Mouse (Mus musculus): ENCODE results near the gene Fgf15. TPM values are rescaled to one million over a fixed set of nuclear protein-coding genes. Genes with fewer than 3 reads are reported as not detected.

The Fgf15 gene
- total and polyA plus RNA-seq, 3 experiments: 16.6 to 19.1 TPM; not detected in 1

DNA sequence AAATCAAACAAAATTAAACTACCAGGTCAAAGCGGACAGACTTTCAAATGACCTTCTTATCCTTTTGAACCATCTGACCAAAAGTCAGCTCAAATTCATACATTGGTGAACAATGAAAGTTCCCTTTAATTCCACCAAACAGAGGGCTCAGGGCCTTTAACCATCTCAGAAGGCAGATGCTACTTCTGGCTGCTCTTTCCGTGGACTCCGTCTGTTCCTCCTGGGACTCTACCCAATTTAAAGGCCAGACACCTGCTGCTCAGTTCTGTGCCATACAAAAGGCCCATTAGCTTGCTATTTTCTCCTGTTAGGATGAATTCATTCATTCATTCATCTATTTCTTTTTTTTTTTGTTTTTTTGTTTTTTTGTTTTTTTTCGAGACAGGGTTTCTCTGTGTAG lies 16.6 kb downstream of the Fgf15 start:
- peaks cover 0 to 7% of the 10 kb centered on the region in 2 experiments; a peak in 3 of 4 replicates for H3K4me1 ChIP-seq (ENCODE audit: control insufficient read depth in 1 of 2, insufficient read depth in 2 of 2, low read length in 2 of 2)
- no peak overlapping the region for H3K27ac ChIP-seq (ENCODE audit: control insufficient read depth, low read depth, low read length)
- peaks cover 5% of the 10 kb centered on the region for H3K79me2 ChIP-seq (ENCODE audit: control insufficient read depth, insufficient read depth, low read length, poor library complexity)
- TF ChIP-seq RCOR1 (IDR thresholded peaks at IDR 0.05; ENCODE audit: low read depth, low read length) (no peak), JUND (IDR thresholded peaks at IDR 0.05; ENCODE audit: low read depth, low read length) (no peak), MEF2A (IDR thresholded peaks at IDR 0.05; ENCODE audit: extremely low read depth, insufficient replicate concordance, low read depth, low read length, poor library complexity, severe bottlenecking) (no peak), RAD21 (IDR thresholded peaks at IDR 0.05; ENCODE audit: low read depth, low read length) (no peak), TBP (IDR thresholded peaks at IDR 0.05; ENCODE audit: low read depth, low read length) (no peak), SIN3A (IDR thresholded peaks at IDR 0.05; ENCODE audit: low read length) (no peak), CHD2 (IDR thresholded peaks at IDR 0.05; ENCODE audit: low read length) (no peak)
- no peak for DNase-seq (ENCODE audit: low read depth, low spot score)
- peaks cover 0 to 2% of the 10 kb centered on the region in 2 experiments; a peak in 1 of 4 replicates for H3K36me3 ChIP-seq (ENCODE audit: control insufficient read depth in 1 of 2, insufficient read depth in 2 of 2, low read length in 2 of 2)
- H3K9me3 ChIP-seq (replicated peaks; ENCODE audit: insufficient read depth, low read length): no peaks in the 10 kb centered on the region
- no peak overlapping the region for H3K4me3 ChIP-seq (ENCODE audit: control insufficient read depth in 1 of 2, insufficient read depth in 1 of 2, low read depth in 2 of 2, low read length in 2 of 2)
- no peak overlapping the region for H3K9ac ChIP-seq (ENCODE audit: control insufficient read depth, low read depth, low read length, poor library complexity, severe bottlenecking)
- H3K27me3 ChIP-seq (ENCODE audit: control insufficient read depth in 1 of 2, insufficient read depth in 2 of 2, low read length in 2 of 2): no peaks in the 10 kb centered on the region

DNA sequence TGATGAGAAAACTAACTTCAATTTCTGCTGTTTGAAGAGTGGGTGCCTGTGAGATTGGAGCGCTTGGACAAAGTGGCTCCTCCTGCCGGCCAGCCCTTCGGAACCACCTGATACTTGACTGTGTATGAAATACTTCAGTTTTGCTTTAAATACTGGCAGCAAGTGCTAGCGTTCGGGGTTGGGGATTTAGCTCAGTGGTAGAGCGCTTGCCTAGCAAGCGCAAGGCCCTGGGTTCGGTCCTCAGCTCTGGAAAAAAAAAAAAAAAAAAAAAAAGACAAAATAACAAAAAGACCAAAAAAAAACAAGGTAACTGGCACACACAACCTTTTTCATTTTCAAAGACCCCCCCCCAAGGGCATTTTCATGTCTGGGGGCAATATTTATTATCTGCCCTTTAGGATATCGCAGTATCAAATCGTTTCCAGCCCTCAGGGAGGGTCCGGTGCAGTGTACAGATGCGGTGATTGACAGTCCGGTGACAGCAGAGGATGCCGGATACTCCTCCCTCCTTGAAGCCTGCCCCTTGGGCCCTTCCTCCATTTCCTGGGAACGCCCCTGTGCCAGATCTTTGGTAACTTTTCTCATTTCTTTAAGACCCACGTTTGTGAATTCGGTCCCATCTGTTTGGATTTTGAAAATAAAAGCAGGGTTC lies 18.1 kb downstream of the Fgf15 start:
- Histone ChIP-seq H3K36me3 (ENCODE audit: control insufficient read depth in 1 of 2, insufficient read depth in 2 of 2, low read length in 2 of 2) (peaks cover 0 to 2% of the 10 kb centered on the region in 2 experiments; a peak in 1 of 4 replicates), H3K4me1 (ENCODE audit: control insufficient read depth in 1 of 2, insufficient read depth in 2 of 2, low read length in 2 of 2) (peaks cover 0 to 7% of the 10 kb centered on the region in 2 experiments; a peak in 3 of 4 replicates), H3K9me3 (replicated peaks; ENCODE audit: insufficient read depth, low read length) (no peaks in the 10 kb centered on the region), H3K27ac (ENCODE audit: control insufficient read depth, low read depth, low read length) (peak overlapping the region; percentile 72), H3K9ac (ENCODE audit: control insufficient read depth, low read depth, low read length, poor library complexity, severe bottlenecking) (peak overlapping the region; percentile 72), H3K4me3 (ENCODE audit: control insufficient read depth in 1 of 2, insufficient read depth in 1 of 2, low read depth in 2 of 2, low read length in 2 of 2) (peak overlapping the region; percentile 71 to 93), H3K79me2 (ENCODE audit: control insufficient read depth, insufficient read depth, low read length, poor library complexity) (peaks cover 5% of the 10 kb centered on the region), H3K27me3 (ENCODE audit: control insufficient read depth in 1 of 2, insufficient read depth in 2 of 2, low read length in 2 of 2) (no peaks in the 10 kb centered on the region)
- TF ChIP-seq EP300 (IDR thresholded peaks at IDR 0.05; ENCODE audit: low read depth in 1 of 2, low read length in 2 of 2): no peak
- TF ChIP-seq MEF2A (IDR thresholded peaks at IDR 0.05; ENCODE audit: extremely low read depth, insufficient replicate concordance, low read depth, low read length, poor library complexity, severe bottlenecking): no peak
- no peak for TF ChIP-seq SIN3A (IDR thresholded peaks at IDR 0.05; ENCODE audit: low read length)
- no peak for TF ChIP-seq ZKSCAN1 (IDR thresholded peaks at IDR 0.05; ENCODE audit: low read depth, low read length)
- no peak for TF ChIP-seq MAX (IDR thresholded peaks at IDR 0.05; ENCODE audit: low read length)
- peak; percentile 87 for TF ChIP-seq ZNF384 (IDR thresholded peaks at IDR 0.05; ENCODE audit: low read depth, low read length)
- TF ChIP-seq TBP (IDR thresholded peaks at IDR 0.05; ENCODE audit: low read depth, low read length): peak; percentile 98
- TF ChIP-seq MYC (IDR thresholded peaks at IDR 0.05; ENCODE audit: low read depth, low read length): no peak
- TF ChIP-seq MXI1 (IDR thresholded peaks at IDR 0.05; ENCODE audit: low read depth, low read length): no peak
- no peak for TF ChIP-seq RAD21 (IDR thresholded peaks at IDR 0.05; ENCODE audit: low read depth, low read length)
- no peak for TF ChIP-seq TAL1 (IDR thresholded peaks at IDR 0.05; ENCODE audit: low read length)
- TF ChIP-seq POLR2AphosphoS2 (IDR thresholded peaks at IDR 0.05; ENCODE audit: low read length): no peak
- TF ChIP-seq ETS1 (IDR thresholded peaks at IDR 0.05; ENCODE audit: low read depth, low read length): no peak
- TF ChIP-seq UBTF (IDR thresholded peaks at IDR 0.05; ENCODE audit: borderline replicate concordance, insufficient read depth, low read depth, low read length): no peak
- TF ChIP-seq CTCF (IDR thresholded peaks at IDR 0.05 in 2 of 3, conservative IDR thresholded peaks at IDR 0.05 in 1 of 3; ENCODE audit: control insufficient read depth in 1 of 3, insufficient read depth in 1 of 3, low read depth in 2 of 3, low read length in 3 of 3, poor library complexity in 1 of 3, severe bottlenecking in 1 of 3): peak in 2 of 3 experiments; percentile 33 to 44; a peak in 4 of 6 replicates
- 0 out of 2 replicates have a peak, but pooled peaks have one; percentile 35 for TF ChIP-seq MAFK (IDR thresholded peaks at IDR 0.05; ENCODE audit: borderline replicate concordance, low read depth, low read length)
- peak; percentile 90 for DNase-seq (ENCODE audit: low read depth, low spot score)
